Mouse (Mus musculus) kidney, adult 2 months (tissue): ENCODE results near the gene Slc22a17. TPM values are rescaled to one million over a fixed set of nuclear protein-coding genes. Genes with fewer than 3 reads are reported as not detected.
A peak's percentile ranks its signal among the peaks of the same experiment; 100 is the strongest.

Source experiments
- DNase-seq: peaks from one replicate; pipeline ENCODE4 v3.0.0; 2021
- H3K27ac ChIP-seq: fragments of 200-500 bp; 2 replicates; pipeline ENCODE4 v1.5.1; 2012; ENCODE audit warnings: low read depth, low read length, control low read depth, inconsistent platforms; ENCODE audit not compliant: insufficient read depth
- H3K27me3 ChIP-seq: fragments of 200-500 bp; replicated peaks from 2 replicates; pipeline ENCODE4 v1.6.1; 2012; ENCODE audit warnings: mild to moderate bottlenecking, moderate library complexity, low read length, inconsistent platforms; ENCODE audit not compliant: control insufficient read depth, insufficient read depth
- H3K36me3 ChIP-seq: fragments of 200-500 bp; 2 replicates; pipeline ENCODE4 v1.6.1; 2012; ENCODE audit warnings: mild to moderate bottlenecking, moderate library complexity, low read length, inconsistent platforms; ENCODE audit not compliant: control insufficient read depth, insufficient read depth
- H3K4me1 ChIP-seq: fragments of 200-500 bp; 2 replicates; pipeline ENCODE4 v1.6.1; 2011; ENCODE audit warnings: low read length; ENCODE audit not compliant: control insufficient read depth, insufficient read depth
- H3K4me3 ChIP-seq: fragments of 200-500 bp; 2 replicates; pipeline ENCODE4 v1.5.1; 2011; ENCODE audit warnings: mild to moderate bottlenecking, low read depth, low read length, control low read depth; ENCODE audit not compliant: insufficient read depth
- CTCF ChIP-seq: fragments of 200-500 bp; conservative IDR thresholded peaks from 2 replicates; pipeline ENCODE4 v1.5.1; 2011; ENCODE audit warnings: low read depth, mild to moderate bottlenecking, control low read depth, low read length, moderate library complexity, mixed read lengths; ENCODE audit not compliant: insufficient read depth, insufficient read length
- POLR2A ChIP-seq: fragments of 200-500 bp; IDR thresholded peaks from one replicate; pipeline ENCODE4 v1.6.1; 2011; ENCODE audit warnings: low read depth, low read length, control low read depth
- WGBS: fragments of 180-500 bp; shearing (Covaris S2); methylation state at CpG from one replicate; pipeline ENCODE4 v1.1.7; 2018; 5-methylcytosine and 5-hydroxymethylcytosine counted together
- polyA plus RNA-seq: library from polyadenylated mRNA; depleted of rRNA; stranded (reverse); fragments of >200 nt; gene quantifications from 2 replicates; pipeline ENCODE4 v1.2.3, GENCODE M21; 2012

Gene Slc22a17
- polyA plus RNA-seq, 1 experiment, result 63.9 TPM

DNA sequence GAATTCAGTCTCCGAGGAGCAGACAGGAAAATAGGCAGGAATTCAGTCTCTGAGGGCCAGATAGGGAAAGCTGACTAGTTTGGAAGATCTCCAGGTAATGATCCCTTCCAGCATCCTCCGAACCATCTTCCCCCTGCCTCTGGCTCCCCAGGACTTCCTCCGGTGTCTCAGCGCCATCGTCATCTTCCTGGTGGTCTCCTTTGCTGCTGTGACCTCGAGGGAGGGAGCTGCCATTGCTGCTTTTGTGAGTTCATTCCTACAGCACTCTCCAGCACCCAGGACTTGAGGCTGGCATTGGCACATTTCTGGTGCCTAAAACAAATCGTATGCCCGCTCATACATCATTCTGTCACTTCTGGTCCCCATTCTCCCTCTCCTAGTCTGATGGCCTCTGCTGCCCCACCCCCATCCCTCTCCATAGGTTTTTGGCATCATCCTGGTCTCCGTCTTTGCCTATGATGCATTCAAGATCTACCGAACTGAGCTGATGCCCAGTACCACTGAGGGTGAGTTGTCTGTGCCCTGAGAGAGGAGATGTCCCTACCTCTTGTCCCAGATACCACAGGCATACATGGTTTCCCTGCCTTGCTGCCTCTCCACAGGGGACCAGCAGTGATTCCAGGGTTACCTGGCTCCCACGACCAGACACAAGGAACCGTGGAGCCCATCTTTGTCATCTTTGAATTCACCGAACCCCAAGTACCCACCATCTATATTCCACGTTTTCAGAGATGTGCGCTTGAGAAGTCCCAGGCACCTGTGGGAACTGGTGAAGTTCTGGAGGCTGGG, 25.7 kb upstream of the Slc22a17 start:
- WGBS, result 79% methylated on average over 15 of the region's 15 CpGs
- TF ChIP-seq POLR2A (no peak), CTCF (no peak)
- Histone ChIP-seq H3K27ac (no peak overlapping the region), H3K27me3 (no peaks in the 10 kb centered on the region), H3K4me3 (no peak overlapping the region), H3K4me1 (peaks cover 13% of the 10 kb centered on the region), H3K36me3 (no peaks in the 10 kb centered on the region)
- no peak for DNase-seq

DNA sequence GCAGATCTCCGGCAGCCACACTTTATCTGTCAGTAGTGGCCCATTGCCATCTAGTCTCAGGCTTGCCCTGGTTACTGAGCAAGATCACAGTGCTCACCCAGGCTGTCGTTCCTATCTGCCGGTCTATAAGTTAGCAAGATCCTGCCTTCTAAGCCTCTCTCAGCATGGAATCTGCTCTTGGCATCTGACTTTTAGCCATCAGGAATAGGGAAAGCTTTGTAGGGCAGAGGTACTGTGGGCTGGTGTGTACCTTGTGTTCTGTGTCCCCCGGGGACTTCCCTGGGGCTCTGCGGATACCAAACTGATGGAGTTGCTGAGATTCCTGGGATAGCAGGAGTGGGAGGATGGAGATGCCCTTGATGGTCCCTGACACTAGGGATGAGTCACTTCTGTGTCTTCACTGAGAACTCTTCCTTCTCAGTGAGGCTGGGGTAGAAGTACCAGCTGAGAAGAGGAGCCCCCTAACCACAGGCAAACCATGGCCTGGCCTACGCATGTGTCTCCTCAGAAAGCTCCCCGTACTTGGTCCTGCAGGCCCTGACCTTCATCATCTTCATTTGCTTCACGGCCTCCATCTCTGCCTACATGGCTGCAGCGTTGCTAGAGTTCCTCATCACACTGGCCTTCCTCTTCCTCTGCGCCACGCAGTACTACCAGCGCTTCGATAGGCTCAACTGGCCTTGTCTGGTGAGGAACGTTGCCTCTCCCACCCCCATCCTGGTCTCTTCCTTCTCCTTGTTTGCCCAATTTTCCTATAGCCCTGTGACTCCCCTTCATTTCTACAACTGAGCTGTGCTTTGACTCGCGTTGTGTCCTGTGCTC, 24.6 kb upstream of the Slc22a17 start:
- no peak for DNase-seq
- peaks cover 13% of the 10 kb centered on the region for H3K4me1 ChIP-seq
- TF ChIP-seq POLR2A, result no peak
- no peak overlapping the region for H3K4me3 ChIP-seq
- no peaks in the 10 kb centered on the region for H3K36me3 ChIP-seq
- no peak overlapping the region for H3K27ac ChIP-seq
- WGBS, result 87% methylated on average over 16 of the region's 16 CpGs
- H3K27me3 ChIP-seq, result no peaks in the 10 kb centered on the region

DNA sequence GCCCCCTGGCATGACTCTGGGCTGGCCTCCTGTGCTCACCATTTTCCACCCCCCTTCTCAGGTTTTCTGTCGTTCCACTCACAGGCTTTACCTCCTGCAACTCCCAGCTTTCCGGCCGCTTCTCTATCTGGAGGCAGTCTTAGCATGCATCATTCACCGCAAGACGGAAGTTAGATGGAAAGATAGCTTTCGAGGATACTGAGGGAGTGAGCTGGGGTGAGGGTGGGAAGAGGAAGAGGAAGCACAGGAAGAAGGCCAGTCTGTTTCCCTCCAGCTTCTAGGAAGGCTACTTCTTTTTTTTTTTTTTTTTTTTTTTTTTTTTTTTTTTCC, 23.9 kb upstream of the Slc22a17 start:
- Histone ChIP-seq H3K4me3 (no peak overlapping the region), H3K4me1 (peaks cover 13% of the 10 kb centered on the region), H3K27ac (no peak overlapping the region), H3K27me3 (no peaks in the 10 kb centered on the region), H3K36me3 (no peaks in the 10 kb centered on the region)
- TF ChIP-seq POLR2A (no peak), CTCF (no peak)
- 49% methylated on average over 6 of the region's 6 CpGs for WGBS
- DNase-seq, result no peak

DNA sequence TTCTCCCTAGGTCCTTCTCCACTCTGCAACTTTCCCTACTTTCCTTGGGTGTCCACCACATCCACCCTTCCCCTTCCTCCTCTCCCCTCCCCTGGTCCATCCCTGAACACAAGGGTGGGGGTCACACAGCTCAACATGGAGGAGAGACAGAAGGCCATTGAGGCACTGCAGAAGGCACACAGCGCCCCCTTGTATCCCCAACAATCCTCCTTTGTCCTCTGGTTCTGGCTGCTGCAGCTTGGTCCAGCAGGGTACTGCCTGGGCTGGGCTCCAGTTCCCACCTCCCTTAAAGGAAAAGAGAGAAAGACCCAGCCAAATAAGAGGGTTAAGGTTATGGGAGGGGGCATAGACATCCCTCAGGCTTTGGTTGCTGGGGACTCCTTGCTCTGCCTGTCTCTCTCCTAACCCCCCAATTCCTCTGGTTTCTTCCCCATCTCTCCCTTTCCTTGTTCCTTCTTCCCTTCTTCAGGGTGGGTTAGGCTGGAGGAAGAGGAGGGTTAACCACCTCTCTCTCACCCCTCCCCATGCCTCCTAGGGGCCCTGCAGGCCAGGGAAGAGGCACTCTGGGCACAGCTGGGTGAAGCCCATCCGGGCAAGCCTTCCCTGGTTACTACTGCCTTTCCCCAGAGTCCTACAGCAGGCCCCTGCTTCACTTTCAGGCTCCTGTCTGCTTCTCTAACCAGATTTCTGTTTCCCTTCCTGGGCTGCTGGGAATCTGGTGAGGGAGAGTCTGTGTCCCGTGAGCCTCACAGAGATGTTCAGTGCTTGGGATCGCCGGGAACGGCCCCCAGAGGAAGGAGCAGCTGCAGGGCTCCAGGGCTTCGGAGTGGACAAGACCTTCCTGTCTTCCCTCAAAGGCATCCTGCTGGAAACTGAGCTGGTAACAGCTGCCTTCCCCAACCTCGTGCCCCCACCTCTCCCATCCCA, 23.2 kb upstream of the Slc22a17 start, which contains the start of gene Cmtm5:
Cmtm5 (plus strand) TSS at position 358 of the 927 bp plus-strand sequence.
- no peak within 1 kb of the TSS for H3K4me3 ChIP-seq
- no peak within 1 kb of the TSS for H3K27ac ChIP-seq
- H3K36me3 ChIP-seq, result no peaks in the 10 kb centered on the region
- TF ChIP-seq CTCF (no peak), POLR2A (no peak)
- DNase-seq, result no peak
- 36% methylated on average over 8 of the region's 8 CpGs for WGBS
- peaks cover 9% of the 10 kb centered on the region for H3K4me1 ChIP-seq
- no peaks in the 10 kb centered on the region for H3K27me3 ChIP-seq

DNA sequence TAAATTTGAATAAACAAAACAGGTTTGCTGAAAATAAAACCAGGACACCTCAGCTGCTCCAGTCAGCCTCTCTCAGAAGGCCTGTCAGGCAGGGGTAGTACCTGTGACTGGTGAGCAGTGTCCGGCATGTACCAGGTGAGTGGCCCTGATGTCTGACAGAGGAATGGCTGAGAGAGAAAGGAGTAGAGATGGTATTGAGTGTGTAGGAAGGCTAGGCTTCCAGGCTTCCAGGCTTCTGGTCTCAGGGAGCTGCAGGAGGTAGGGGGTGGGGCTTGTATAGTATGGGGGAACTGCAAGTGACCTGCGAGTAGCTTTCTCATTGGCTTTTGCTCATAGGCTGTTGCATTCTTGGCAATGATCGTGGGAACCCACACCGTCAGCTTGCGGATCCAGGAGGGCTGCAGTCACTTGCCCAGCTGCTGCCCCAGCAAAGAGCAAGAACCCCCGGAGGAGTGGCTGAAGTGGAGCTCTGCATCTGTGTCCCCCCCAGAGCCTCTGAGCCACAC, 19.8 kb upstream of the Slc22a17 start, which contains the start of gene Il25:
Il25 (plus strand) TSS at position 51 of the 506 bp plus-strand sequence.
- TF ChIP-seq POLR2A (no peak), CTCF (no peak)

DNA sequence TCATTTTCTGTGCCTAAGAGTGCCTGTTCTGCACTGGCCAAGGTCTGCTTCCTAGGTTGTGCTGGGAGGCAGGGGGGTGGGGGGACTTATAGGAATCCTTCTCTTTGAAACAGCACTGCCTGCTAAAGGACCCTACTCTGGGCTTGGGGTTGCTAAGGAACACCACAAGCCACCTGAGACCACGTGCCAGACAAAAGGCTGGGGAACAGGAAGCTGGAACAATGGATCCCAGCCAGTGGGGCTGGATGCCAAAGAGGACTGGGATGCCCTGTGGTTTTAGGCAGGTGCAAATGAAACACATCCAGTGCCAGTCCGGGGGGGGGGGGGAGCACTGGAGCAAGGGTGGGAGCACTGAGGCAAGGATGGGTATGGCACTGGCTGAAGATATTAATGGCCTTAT, 17.5 kb upstream of the Slc22a17 start:
- Histone ChIP-seq H3K27me3 (0 out of 2 replicates have a peak, but pooled peaks cover 1% of the 10 kb centered on the region), H3K4me3 (no peak overlapping the region), H3K4me1 (no peaks in the 10 kb centered on the region)

More for the DNA sequence above, 19.8 kb upstream of the Slc22a17 start, which contains the start of gene Il25:
- WGBS, result 50% methylated on average over 6 of the region's 6 CpGs
- H3K4me3 ChIP-seq, result no peak within 1 kb of the TSS
- no peak within 1 kb of the TSS for H3K27ac ChIP-seq
- H3K27me3 ChIP-seq, result no peaks in the 10 kb centered on the region
- H3K36me3 ChIP-seq, result no peaks in the 10 kb centered on the region
- H3K4me1 ChIP-seq, result no peaks in the 10 kb centered on the region
- DNase-seq, result no peak

More for the DNA sequence above, 17.5 kb upstream of the Slc22a17 start:
- Histone ChIP-seq H3K36me3 (no peaks in the 10 kb centered on the region), H3K27ac (no peak overlapping the region)
- TF ChIP-seq CTCF, result no peak
- TF ChIP-seq POLR2A, result no peak
- 27% methylated on average over 2 of the region's 2 CpGs for WGBS
- DNase-seq, result peak; percentile 14
